Mouse (Mus musculus) MEL (cell line): ENCODE measurements around the gene Pxylp1.

Source experiments
- CTCF ChIP-seq, 3 experiments: IDR thresholded peaks in 2 of 3; conservative IDR thresholded peaks in 1 of 3; 2 replicates each; pipeline ENCODE4 v1.5.1; 2011 to 2012; ENCODE audit warnings: low read length in 3 of 3, low read depth in 2 of 3, mild to moderate bottlenecking in 2 of 3, improper control_type of control experiment in 1 of 3, inconsistent platforms in 1 of 3, mixed read lengths in 1 of 3, moderate library complexity in 1 of 3; ENCODE audit not compliant: control insufficient read depth in 1 of 3, insufficient read depth in 1 of 3, poor library complexity in 1 of 3, severe bottlenecking in 1 of 3
- ZC3H11A ChIP-seq: IDR thresholded peaks from 2 replicates; pipeline ENCODE4 v1.6.1; 2012; ENCODE audit warnings: low read depth, mild to moderate bottlenecking, inconsistent platforms, low read length, improper control_type of control experiment

GRCm38 (mm10) chr9:96866196-96866595, 26.3 kb downstream of the Pxylp1 start:
- TF ChIP-seq ZC3H11A: no peak
- no peak for TF ChIP-seq CTCF (IDR thresholded peaks at IDR 0.05 in 2 of 3, conservative IDR thresholded peaks at IDR 0.05 in 1 of 3; ENCODE audit: control insufficient read depth in 1 of 3, insufficient read depth in 1 of 3, low read depth in 2 of 3, low read length in 3 of 3, poor library complexity in 1 of 3, severe bottlenecking in 1 of 3)
